In genomic region chr11:5244749-5245130, GRCm38 (mm10) we compare ENCODE assay signal across 8 mouse cellular contexts. TPM values are rescaled to one million over a fixed set of nuclear protein-coding genes. Genes with fewer than 3 reads are reported as not detected.
DNase-seq lines count a peak whose midpoint lies in the region; ATAC-seq and TF ChIP-seq lines count a peak whose summit lies in the region.

No protein-coding gene starts in this region.

- in situ Hi-C loops in Patski (cut with MboI; ENCODE audit: low pct_unique_long_range_greater_than_20kb) = no loop called here

- H3K27me3 ChIP-seq in kidney, embryonic 15.5 days = no peaks in the 10 kb centered on the region
- no peaks in the 10 kb centered on the region for H3K27me3 ChIP-seq in Patski
- no peaks in the 10 kb centered on the region for H3K27me3 ChIP-seq in forebrain, embryonic 15.5 days

- H3K36me3 ChIP-seq in kidney, embryonic 15.5 days = peaks cover 27% of the 10 kb centered on the region
- no peaks in the 10 kb centered on the region for H3K36me3 ChIP-seq in forebrain, embryonic 15.5 days

- POLR2A ChIA-PET in Patski (lab: Charles Lee) = interaction anchor here (1.4 kb wide), 1 partner anchor 16 kb away, joined by 4 read pairs; no protein-coding TSS in a partner anchor

- DNase-seq in kidney, postnatal 14 days = no peak
- DNase-seq in Patski (ENCODE audit: low read depth, low spot score) = no peak
- peak; percentile 40 to 46 for DNase-seq in left cerebral cortex, postnatal 36 days (ENCODE audit: low spot score in 2 of 2)
- DNase-seq in testis, postnatal 10 days (ENCODE audit: low spot score) = no peak
- no peak for DNase-seq in spleen, adult 18-20 months
- DNase-seq in spleen, postnatal 4 days (ENCODE audit: low spot score in 2 of 2) = no peak

- no peak for ATAC-seq in kidney, embryonic 15.5 days (replicated peaks; ENCODE audit: low FRiP score)
- peak; percentile 3 for ATAC-seq in Patski
- peak; percentile 23; the same call in 1 of the 2 replicates for ATAC-seq in forebrain, embryonic 15.5 days (replicated peaks)

- intact Hi-C loops in left cerebral cortex, postnatal 36 days (cut with DNase I) = loop anchor here (2.0 kb wide), 1 partner anchor 16 kb away; the partner anchor contains the start of gene Kremen1

- H3K4me2 ChIP-seq in kidney, embryonic 15.5 days = peak overlapping the region; percentile 30
- H3K4me2 ChIP-seq in forebrain, embryonic 15.5 days (replicated peaks) = no peak overlapping the region

- CTCF ChIA-PET in Patski (lab: Charles Lee) = interaction anchor here (1.9 kb wide), 2 partner anchors 12 to 63 kb away, joined by 7 to 9 read pairs; no protein-coding TSS in a partner anchor

- peaks cover 44% of the 10 kb centered on the region for H3K4me1 ChIP-seq in kidney, embryonic 15.5 days
- H3K4me1 ChIP-seq in forebrain, embryonic 15.5 days = peaks cover 17% of the 10 kb centered on the region

- 46% methylated on average over 8 of the region's 8 CpGs for WGBS in kidney, embryonic 15.5 days
- 50% methylated on average over 8 of the region's 8 CpGs for WGBS in forebrain, embryonic 15.5 days

- no peak for TF ChIP-seq CTCF in Patski (IDR thresholded peaks at IDR 0.05)

- H3K9ac ChIP-seq in kidney, embryonic 15.5 days = no peak overlapping the region
- no peak overlapping the region for H3K9ac ChIP-seq in forebrain, embryonic 15.5 days (replicated peaks)

- H3K27ac ChIP-seq in kidney, embryonic 15.5 days = peak overlapping the region; percentile 83
- 0 out of 2 replicates have a peak overlapping the region, but pooled peaks have one; percentile 32 for H3K27ac ChIP-seq in forebrain, embryonic 15.5 days (replicated peaks)

- H3K9me3 ChIP-seq in kidney, embryonic 15.5 days (replicated peaks) = no peaks in the 10 kb centered on the region
- H3K9me3 ChIP-seq in forebrain, embryonic 15.5 days = no peaks in the 10 kb centered on the region

- no peak overlapping the region for H3K4me3 ChIP-seq in kidney, embryonic 15.5 days (replicated peaks)
- no peak overlapping the region for H3K4me3 ChIP-seq in forebrain, embryonic 15.5 days

RNA-seq across cellular contexts. Expression of gene Kremen1, which starts 16.6 kb away (rescaled TPM):
- polyA plus RNA-seq in kidney, embryonic 15.5 days (2015; fragmentation: Nextera tagmentation; extraction: Ambion mirVana) = 21.8 and 22.9 TPM in 2 replicates
- 73.0 TPM for polyA plus RNA-seq in Patski (2021)
- 5.4 and 6.5 TPM in 2 replicates for polyA plus RNA-seq in forebrain, embryonic 15.5 days (2015; fragmentation: Nextera tagmentation; extraction: Ambion mirVana)
- total RNA-seq in left cerebral cortex, postnatal 36 days (2021) = 10 to 100 TPM; 13.7 to 15.8 TPM

Comparison
In these comparisons a context has a peak if more than half of its experiments do, and no peak if none do; other contexts are left out.
1. DNase-seq: peak in left cerebral cortex, postnatal 36 days (2 of 2); none in kidney, postnatal 14 days (single experiment), Patski (single experiment), testis, postnatal 10 days (single experiment), spleen, adult 18-20 months (0 of 2) and spleen, postnatal 4 days (0 of 2).